Mouse (Mus musculus) cerebellum, postnatal 25 days (tissue): ENCODE results near the gene Snapc4.

Source experiments
- DNase-seq, 2 experiments: peaks; one replicate each; pipeline ENCODE4 v3.0.0; 2021; ENCODE audit warnings: mixed read lengths in 2 of 2

The Snapc4 gene

GRCm38 (mm10) chr2:26338302-26339203 lies 41.9 kb downstream of the Snapc4 start:
- peak; percentile 70 to 81 for DNase-seq

- no peak for DNase-seq
These were observed 49.8 kb downstream of the Snapc4 start for GRCm38 (mm10) chr2:26330702-26331101.

GRCm38 (mm10) chr2:26330056-26330468 lies 50.4 kb downstream of the Snapc4 start:
- no peak for DNase-seq

- peak in 1 of 2 experiments; percentile 61 for DNase-seq
These were observed 51.1 kb downstream of the Snapc4 start for GRCm38 (mm10) chr2:26329402-26329801.

GRCm38 (mm10) chr2:26327852-26328251 lies 52.6 kb downstream of the Snapc4 start:
- DNase-seq, result no peak

- DNase-seq, result peak; percentile 68 to 82
These were observed 54.9 kb downstream of the Snapc4 start for GRCm38 (mm10) chr2:26325386-26326181.

GRCm38 (mm10) chr2:26324917-26325316 lies 55.5 kb downstream of the Snapc4 start:
- peak in 1 of 2 experiments; percentile 67 for DNase-seq

- peak in 1 of 2 experiments; percentile 29 for DNase-seq
These were observed 56.7 kb downstream of the Snapc4 start for GRCm38 (mm10) chr2:26323589-26324325.

GRCm38 (mm10) chr2:26320245-26321185 lies 59.9 kb downstream of the Snapc4 start:
- DNase-seq, result peak; percentile 62

- peak; percentile 37 to 52 for DNase-seq
These were observed 60.8 kb downstream of the Snapc4 start for GRCm38 (mm10) chr2:26319519-26320244.

GRCm38 (mm10) chr2:26319109-26319508 lies 61.3 kb downstream of the Snapc4 start:
- peak; percentile 64 for DNase-seq

- DNase-seq, result peak; percentile 35 to 38
These were observed 62.3 kb downstream of the Snapc4 start for GRCm38 (mm10) chr2:26317991-26318672.

- DNase-seq, result peak in 1 of 2 experiments; percentile 29
These were observed 63.1 kb downstream of the Snapc4 start for GRCm38 (mm10) chr2:26317371-26317770.

- peak; percentile 71 for DNase-seq
These were observed 63.7 kb downstream of the Snapc4 start for GRCm38 (mm10) chr2:26316576-26317246.

GRCm38 (mm10) chr2:26315925-26316311 lies 64.5 kb downstream of the Snapc4 start:
- peak; percentile 86 to 91 for DNase-seq

- DNase-seq, result peak; percentile 88 to 93
These were observed 65.2 kb downstream of the Snapc4 start, which contains the start of gene Gpsm1 for GRCm38 (mm10) chr2:26315072-26315924. Gene Gpsm1 (plus strand): TSS chr2:26315515.

- peak; percentile 87 to 88 for DNase-seq
These were observed 66.0 kb downstream of the Snapc4 start for GRCm38 (mm10) chr2:26314281-26315071.

- DNase-seq, result peak in 1 of 2 experiments; percentile 14
These were observed 67.1 kb downstream of the Snapc4 start for GRCm38 (mm10) chr2:26313394-26313793.
